Mouse (Mus musculus) intestine, embryonic 15.5 days (tissue): Measurements from ENCODE around the gene Eif4b. TPM values are rescaled to one million over a fixed set of nuclear protein-coding genes. Genes with fewer than 3 reads are reported as not detected.

ENCODE experiments used
- ATAC-seq: fragments of 200-750 bp; cut with Nextera tagmentation; 2 replicates; pipeline ENCODE4 v1.8.0; 2017; ENCODE audit warnings: moderate TSS enrichment, moderate library complexity
- H3K27ac ChIP-seq: fragments of 300-500 bp; sonication (generic); 2 replicates; pipeline ENCODE4 v1.5.1; 2015; ENCODE audit warnings: mild to moderate bottlenecking, inconsistent platforms
- H3K27me3 ChIP-seq: fragments of 300-500 bp; sonication (generic); replicated peaks from 2 replicates; pipeline ENCODE4 v1.6.1; 2015; ENCODE audit warnings: inconsistent platforms
- H3K36me3 ChIP-seq: fragments of 300-500 bp; sonication (generic); 2 replicates; pipeline ENCODE4 v1.6.1; 2015; ENCODE audit warnings: inconsistent platforms
- H3K4me1 ChIP-seq: fragments of 300-500 bp; sonication (generic); replicated peaks from 2 replicates; pipeline ENCODE4 v1.6.1; 2015; ENCODE audit warnings: inconsistent platforms
- H3K4me2 ChIP-seq: fragments of 300-500 bp; sonication (generic); replicated peaks from 2 replicates; pipeline ENCODE4 v1.6.1; 2015; ENCODE audit warnings: mild to moderate bottlenecking, inconsistent platforms
- H3K4me3 ChIP-seq: fragments of 300-500 bp; sonication (generic); replicated peaks from 2 replicates; pipeline ENCODE4 v1.5.1; 2015; ENCODE audit warnings: inconsistent platforms
- H3K9ac ChIP-seq: fragments of 300-500 bp; sonication (generic); 2 replicates; pipeline ENCODE4 v1.6.1; 2015; ENCODE audit warnings: inconsistent platforms
- H3K9me3 ChIP-seq: fragments of 300-500 bp; sonication (generic); 2 replicates; pipeline ENCODE4 v1.6.1; 2016; ENCODE audit warnings: inconsistent platforms
- WGBS: fragments of 180-500 bp; shearing (Covaris S2); methylation state at CpG from one replicate; pipeline ENCODE4 v1.1.7; 2015; 5-methylcytosine and 5-hydroxymethylcytosine counted together
- polyA plus RNA-seq: library from polyadenylated mRNA; unstranded; fragments of >200 nt; fragmentation: Nextera tagmentation; extraction: Ambion mirVana; gene quantifications from 2 replicates; pipeline ENCODE4 v1.2.1, GENCODE M21; 2015

Gene Eif4b
- polyA plus RNA-seq: 122 and 124 TPM in 2 replicates

- under 1% methylated on average over 58 of the region's 58 CpGs for WGBS
- peak; percentile 94 for ATAC-seq
- H3K9ac ChIP-seq: peak within 1 kb of the TSS; percentile 92
- no peaks in the 10 kb centered on the region for H3K4me1 ChIP-seq
- peak within 1 kb of the TSS; percentile 81 for H3K4me3 ChIP-seq
- no peaks in the 10 kb centered on the region for H3K36me3 ChIP-seq
- H3K4me2 ChIP-seq: peak within 1 kb of the TSS; percentile 61
- no peaks in the 10 kb centered on the region for H3K9me3 ChIP-seq
- H3K27ac ChIP-seq: peak within 1 kb of the TSS; percentile 94
- H3K27me3 ChIP-seq: no peaks in the 10 kb centered on the region
Measured at GRCm38 (mm10) chr15:102073559-102074069, at the start of gene Eif4b. TSS of gene Eif4b (plus strand) at chr15:102073773.

GRCm38 (mm10) chr15:102023888-102024287 lies 49.7 kb upstream of the Eif4b start:
- no peak for ATAC-seq
- H3K27ac ChIP-seq: no peak overlapping the region
- H3K4me1 ChIP-seq: peaks cover 33% of the 10 kb centered on the region
- H3K9me3 ChIP-seq: no peaks in the 10 kb centered on the region
- H3K27me3 ChIP-seq: no peaks in the 10 kb centered on the region
- no peak overlapping the region for H3K4me2 ChIP-seq
- no peak overlapping the region for H3K4me3 ChIP-seq
- no peak overlapping the region for H3K9ac ChIP-seq
- 51% methylated on average over 8 of the region's 8 CpGs for WGBS
- no peaks in the 10 kb centered on the region for H3K36me3 ChIP-seq

DNA sequence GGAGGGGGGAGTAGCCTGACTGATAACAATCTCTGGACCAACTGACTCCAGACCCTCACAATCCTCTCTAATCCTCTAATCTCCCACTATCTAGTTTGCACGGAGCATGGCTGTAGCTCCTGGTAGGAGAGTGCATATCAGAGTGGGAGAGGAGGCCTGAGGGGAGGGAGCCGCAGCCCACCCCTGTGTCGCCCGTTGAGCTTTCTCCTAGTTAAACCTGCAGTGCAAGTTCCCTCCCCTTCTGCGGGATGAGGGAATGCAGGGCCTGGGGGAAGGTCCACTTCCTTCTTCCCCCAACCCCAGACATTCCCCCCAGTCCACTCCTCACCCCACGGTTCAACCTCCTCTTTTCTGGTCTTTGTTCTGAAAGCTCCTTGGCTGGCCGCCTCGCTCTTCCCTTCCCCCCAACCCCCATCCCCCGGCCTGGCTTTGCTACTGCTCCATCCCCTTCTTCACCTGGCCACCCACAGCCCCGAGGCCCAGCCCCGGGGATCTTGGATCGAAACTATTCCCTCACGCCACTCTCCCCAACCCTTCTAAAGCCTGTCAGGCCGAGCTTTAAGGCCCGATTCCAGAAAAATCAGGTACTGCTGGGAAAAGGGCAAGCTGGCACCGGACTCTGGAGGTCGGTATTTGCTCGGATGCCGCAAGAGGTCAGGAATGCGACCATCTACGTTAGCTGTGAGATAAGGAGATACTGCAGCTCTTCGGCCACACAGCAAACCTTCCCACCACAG lies 48.3 kb upstream of the Eif4b start:
- H3K27ac ChIP-seq: peak overlapping the region; percentile 57
- H3K4me2 ChIP-seq: peak overlapping the region; percentile 49
- H3K27me3 ChIP-seq: no peaks in the 10 kb centered on the region
- H3K9ac ChIP-seq: peak overlapping the region; percentile 32; the same call in 1 of the 2 replicates
- peak overlapping the region; percentile 9; the same call in 1 of the 2 replicates for H3K4me3 ChIP-seq
- peaks cover 33% of the 10 kb centered on the region for H3K4me1 ChIP-seq
- H3K36me3 ChIP-seq: no peaks in the 10 kb centered on the region
- 12% methylated on average over 22 of the region's 22 CpGs for WGBS
- peak; percentile 37 for ATAC-seq
- no peaks in the 10 kb centered on the region for H3K9me3 ChIP-seq

DNA sequence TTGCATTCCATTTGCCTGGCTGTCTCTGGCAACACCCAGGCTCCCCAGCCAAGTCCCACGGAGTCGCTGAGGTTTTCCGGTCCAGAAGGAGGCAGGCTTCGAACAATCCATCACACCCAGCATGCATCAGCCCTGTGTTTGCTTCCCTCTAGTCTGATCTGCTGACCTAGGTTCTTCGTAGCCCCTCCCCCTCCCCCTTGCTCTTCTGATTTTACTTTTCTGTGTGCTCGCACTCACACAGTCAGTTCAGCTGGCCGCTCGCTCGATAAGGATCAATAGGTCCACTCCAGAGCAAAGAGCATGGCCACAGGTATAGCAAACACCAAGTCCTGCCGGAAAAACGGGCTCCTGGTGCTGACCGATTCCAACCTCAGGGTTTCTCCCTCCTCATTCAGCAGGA lies 47.1 kb upstream of the Eif4b start:
- no peak overlapping the region for H3K4me3 ChIP-seq
- H3K36me3 ChIP-seq: 0 out of 2 replicates have a peak, but pooled peaks cover 6% of the 10 kb centered on the region
- 18% methylated on average over 12 of the region's 12 CpGs for WGBS
- peaks cover 33% of the 10 kb centered on the region for H3K4me1 ChIP-seq
- H3K27me3 ChIP-seq: no peaks in the 10 kb centered on the region
- H3K4me2 ChIP-seq: peak overlapping the region; percentile 49
- no peak overlapping the region for H3K27ac ChIP-seq
- H3K9ac ChIP-seq: no peak overlapping the region
- H3K9me3 ChIP-seq: no peaks in the 10 kb centered on the region
- ATAC-seq: no peak

DNA sequence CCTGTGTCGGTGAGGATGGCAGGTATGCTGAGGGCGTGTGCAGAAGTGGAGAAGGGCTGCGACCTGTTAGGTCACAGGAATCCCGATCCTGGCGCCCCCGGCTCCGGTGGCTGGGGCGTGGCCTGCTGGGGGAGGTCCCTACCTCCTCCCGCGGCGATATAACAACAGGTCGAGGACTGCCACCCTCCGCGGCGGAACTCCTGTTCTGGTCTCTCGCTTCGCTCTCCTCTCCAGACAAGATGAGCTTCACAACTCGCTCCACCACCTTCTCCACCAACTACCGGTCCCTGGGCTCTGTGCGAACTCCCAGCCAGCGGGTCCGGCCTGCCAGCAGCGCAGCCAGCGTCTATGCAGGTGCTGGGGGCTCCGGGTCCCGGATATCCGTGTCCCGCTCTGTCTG lies 45.5 kb upstream of the Eif4b start, which contains the start of gene Krt18:
Gene Krt18, plus strand, starts transcription at position 141 of the 400 bp plus-strand sequence.
- peak; percentile 65 for ATAC-seq
- H3K4me3 ChIP-seq: peak within 1 kb of the TSS; percentile 50
- no peaks in the 10 kb centered on the region for H3K9me3 ChIP-seq
- peak within 1 kb of the TSS; percentile 62 for H3K9ac ChIP-seq
- 3% methylated on average over 28 of the region's 28 CpGs for WGBS
- 0 out of 2 replicates have a peak, but pooled peaks cover 6% of the 10 kb centered on the region for H3K36me3 ChIP-seq
- peaks cover 29% of the 10 kb centered on the region for H3K4me1 ChIP-seq
- peak within 1 kb of the TSS; percentile 82 for H3K27ac ChIP-seq
- H3K4me2 ChIP-seq: peak within 1 kb of the TSS; percentile 63
- H3K27me3 ChIP-seq: no peaks in the 10 kb centered on the region

DNA sequence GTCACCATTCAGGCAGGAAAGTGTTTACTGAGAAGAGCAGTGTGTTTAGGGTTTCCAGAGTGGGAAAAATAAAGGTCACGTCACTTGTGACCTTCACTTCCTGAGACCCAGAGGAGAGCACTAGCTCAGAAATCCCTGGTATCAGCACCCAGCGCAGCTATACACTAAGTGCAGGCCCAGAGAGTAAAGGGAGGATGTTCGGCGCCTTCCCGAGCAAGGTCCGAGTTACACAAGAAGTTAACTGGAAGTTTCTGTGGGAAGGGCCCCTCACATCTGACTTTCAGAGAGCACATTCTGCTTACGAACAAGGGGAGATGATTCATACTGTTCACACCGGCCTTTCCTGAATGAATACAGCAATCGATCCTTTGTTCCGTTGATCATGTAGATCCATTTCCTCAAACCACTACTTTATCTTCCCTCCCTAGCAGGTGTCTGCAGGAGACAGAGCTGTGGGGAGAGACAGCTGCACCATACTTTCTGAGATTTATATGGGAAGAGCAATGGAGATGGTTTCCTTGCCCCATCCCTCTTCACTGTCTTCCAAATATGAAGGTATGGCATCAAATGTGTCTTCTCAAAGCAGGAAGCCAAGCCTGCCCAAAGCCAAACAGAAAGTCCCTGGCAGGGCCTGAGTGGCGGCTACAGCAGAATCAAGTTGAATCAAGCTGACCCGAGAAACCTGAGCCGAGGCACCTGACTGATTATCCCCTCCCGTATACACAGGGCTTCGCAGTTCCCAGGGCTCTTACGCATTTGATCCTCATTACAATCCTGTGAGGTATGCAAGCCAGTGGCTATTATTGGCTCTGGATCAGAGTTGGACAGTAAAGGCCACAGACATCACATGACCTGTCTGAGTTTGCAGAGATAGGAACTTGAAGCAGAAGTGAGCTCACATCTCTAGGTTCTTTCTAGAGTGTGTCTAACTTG lies 39.2 kb upstream of the Eif4b start:
- 53% methylated on average over 16 of the region's 16 CpGs for WGBS
- no peak overlapping the region for H3K9ac ChIP-seq
- H3K36me3 ChIP-seq: 0 out of 2 replicates have a peak, but pooled peaks cover 6% of the 10 kb centered on the region
- peak; percentile 80 for ATAC-seq
- no peaks in the 10 kb centered on the region for H3K27me3 ChIP-seq
- peak overlapping the region; percentile 66 for H3K27ac ChIP-seq
- no peaks in the 10 kb centered on the region for H3K4me1 ChIP-seq
- no peak overlapping the region for H3K4me3 ChIP-seq
- H3K9me3 ChIP-seq: no peaks in the 10 kb centered on the region
- no peak overlapping the region for H3K4me2 ChIP-seq

DNA sequence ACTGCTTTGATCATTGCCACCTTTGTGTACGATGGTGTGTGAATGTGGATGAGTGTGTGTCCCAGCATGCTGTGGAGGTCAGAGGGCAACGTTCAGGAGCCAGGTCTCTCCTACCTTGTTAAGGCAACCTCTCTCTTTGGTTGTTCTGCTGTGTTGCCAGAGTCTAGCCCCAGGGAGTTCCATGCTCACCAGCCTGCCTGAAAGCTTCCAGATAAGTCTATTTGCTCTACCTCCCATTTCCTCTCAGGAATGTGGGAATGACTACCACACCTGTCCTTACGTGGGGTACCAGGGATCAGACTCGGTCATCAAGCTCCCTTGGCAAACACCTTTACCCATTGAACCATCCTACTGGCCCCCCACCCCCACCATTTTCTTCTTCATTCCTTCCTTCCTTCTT lies 33.3 kb upstream of the Eif4b start:
- Histone ChIP-seq H3K4me3 (no peak overlapping the region), H3K9ac (no peak overlapping the region), H3K9me3 (no peaks in the 10 kb centered on the region), H3K27ac (no peak overlapping the region; the same call in 1 of the 2 replicates), H3K36me3 (no peaks in the 10 kb centered on the region), H3K4me2 (no peak overlapping the region), H3K4me1 (no peaks in the 10 kb centered on the region), H3K27me3 (no peaks in the 10 kb centered on the region)
- peak; percentile 32; the same call in 1 of the 2 replicates for ATAC-seq
- 60% methylated on average over 4 of the region's 4 CpGs for WGBS

DNA sequence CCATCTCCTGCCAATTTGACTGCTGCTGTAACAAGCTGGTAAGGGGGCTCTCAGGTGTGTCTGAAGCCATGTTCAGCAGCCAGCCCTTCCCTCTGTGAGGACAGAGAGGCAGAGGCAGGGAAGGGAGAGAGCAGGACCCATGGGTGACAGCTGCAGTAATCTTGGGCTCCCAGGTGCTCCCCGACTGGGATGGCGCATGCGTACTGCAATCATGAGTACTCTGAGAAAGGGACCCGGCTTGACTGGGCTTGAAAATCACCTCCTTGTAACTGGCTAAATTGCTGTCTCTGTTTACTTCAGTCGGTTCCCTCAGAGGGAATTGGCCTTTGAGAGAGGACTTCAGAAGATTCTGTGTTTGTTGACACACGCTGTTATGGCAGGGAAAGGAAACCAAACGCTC lies 31.6 kb upstream of the Eif4b start:
- 17% methylated on average over 7 of the region's 7 CpGs for WGBS
- no peak for ATAC-seq
- Histone ChIP-seq H3K4me1 (no peaks in the 10 kb centered on the region), H3K4me2 (peak overlapping the region; percentile 43), H3K4me3 (0 out of 2 replicates have a peak overlapping the region, but pooled peaks have one; percentile 6), H3K9me3 (no peaks in the 10 kb centered on the region), H3K27ac (no peak overlapping the region), H3K27me3 (no peaks in the 10 kb centered on the region), H3K36me3 (no peaks in the 10 kb centered on the region), H3K9ac (no peak overlapping the region)

GRCm38 (mm10) chr15:102044745-102045144 lies 28.8 kb upstream of the Eif4b start:
- H3K4me3 ChIP-seq: no peak overlapping the region
- 64% methylated on average over 3 of the region's 3 CpGs for WGBS
- H3K9me3 ChIP-seq: no peaks in the 10 kb centered on the region
- no peaks in the 10 kb centered on the region for H3K36me3 ChIP-seq
- no peaks in the 10 kb centered on the region for H3K27me3 ChIP-seq
- ATAC-seq: peak; percentile 58
- no peak overlapping the region for H3K4me2 ChIP-seq
- H3K9ac ChIP-seq: no peak overlapping the region
- H3K27ac ChIP-seq: no peak overlapping the region
- no peaks in the 10 kb centered on the region for H3K4me1 ChIP-seq

DNA sequence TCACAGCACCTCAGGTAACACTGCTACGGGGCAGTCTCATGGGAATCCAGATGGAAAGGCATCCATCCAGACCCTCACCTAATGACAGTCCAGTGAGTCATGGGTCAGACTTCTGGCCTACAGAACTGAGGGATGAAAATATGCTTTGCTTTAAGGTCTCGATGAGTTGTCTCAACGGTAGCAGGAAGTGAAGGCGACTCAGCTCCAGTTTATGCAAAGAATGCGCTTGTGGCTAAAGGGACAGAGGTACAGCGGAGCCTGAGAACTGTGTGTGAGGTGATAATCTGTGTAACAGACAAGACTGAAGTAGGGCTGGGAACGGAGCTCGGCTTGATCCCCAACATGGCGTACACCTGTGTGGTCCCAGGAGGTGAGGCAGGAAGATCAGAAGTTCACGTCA lies 27.9 kb upstream of the Eif4b start:
- H3K9ac ChIP-seq: no peak overlapping the region
- no peaks in the 10 kb centered on the region for H3K4me1 ChIP-seq
- no peak for ATAC-seq
- H3K4me3 ChIP-seq: no peak overlapping the region
- 88% methylated on average over 10 of the region's 10 CpGs for WGBS
- H3K36me3 ChIP-seq: no peaks in the 10 kb centered on the region
- H3K4me2 ChIP-seq: no peak overlapping the region
- no peaks in the 10 kb centered on the region for H3K9me3 ChIP-seq
- no peak overlapping the region for H3K27ac ChIP-seq
- H3K27me3 ChIP-seq: no peaks in the 10 kb centered on the region

- Histone ChIP-seq H3K27me3 (no peaks in the 10 kb centered on the region), H3K4me3 (no peak overlapping the region), H3K4me1 (0 out of 2 replicates have a peak, but pooled peaks cover 4% of the 10 kb centered on the region), H3K9ac (no peak overlapping the region), H3K9me3 (no peaks in the 10 kb centered on the region), H3K27ac (no peak overlapping the region), H3K36me3 (no peaks in the 10 kb centered on the region), H3K4me2 (no peak overlapping the region)
- no peak for ATAC-seq
- 86% methylated on average over 6 of the region's 6 CpGs for WGBS
Measured at GRCm38 (mm10) chr15:102048006-102048405, 25.6 kb upstream of the Eif4b start.

- Histone ChIP-seq H3K27ac (no peak overlapping the region), H3K4me2 (no peak overlapping the region), H3K27me3 (no peaks in the 10 kb centered on the region), H3K36me3 (no peaks in the 10 kb centered on the region), H3K9me3 (no peaks in the 10 kb centered on the region), H3K4me3 (no peak overlapping the region), H3K4me1 (0 out of 2 replicates have a peak, but pooled peaks cover 4% of the 10 kb centered on the region), H3K9ac (no peak overlapping the region)
- no peak for ATAC-seq
Measured at GRCm38 (mm10) chr15:102049871-102050270, 23.7 kb upstream of the Eif4b start.
